In genomic region chr4:140963941-140964597, GRCm38 (mm10) we compare ENCODE assay signal across 10 mouse cellular contexts. TPM values are rescaled to one million over a fixed set of nuclear protein-coding genes. Genes with fewer than 3 reads are reported as not detected.
DNase-seq lines count a peak whose midpoint lies in the region; ATAC-seq and TF ChIP-seq lines count a peak whose summit lies in the region.
"Had no signal": no experiment of that assay in that cellular context is flagged by ENCODE, and none has a peak within 500 bp of the region (broad histone marks: within the 10 kb centered on the region; RNA-seq: fewer than 3 reads in every experiment).

No protein-coding gene starts in this region.

- TF ChIP-seq POLR2A in testis, adult 2 months (IDR thresholded peaks at IDR 0.05; ENCODE audit: control insufficient read depth, low read depth, low read length), result no peak

- no peak for DNase-seq in frontal cortex, postnatal 25 days (ENCODE audit: low spot score in 2 of 2)
- no peak for DNase-seq in layer of hippocampus, adult 2 months (ENCODE audit: low spot score in 2 of 2)
- no peak for DNase-seq in layer of hippocampus, adult 9-10 months (ENCODE audit: low spot score)
- DNase-seq in testis, postnatal 10 days (ENCODE audit: low spot score), result no peak
- no peak for DNase-seq in kidney, adult 18-20 months

- H3K36me3 ChIP-seq in testis, adult 2 months (ENCODE audit: control insufficient read depth, insufficient read depth, low read length), result no peaks in the 10 kb centered on the region
- peaks cover 16% of the 10 kb centered on the region for H3K36me3 ChIP-seq in stomach, embryonic 16.5 days (ENCODE audit: control insufficient read depth, insufficient read depth, low read length)

- 0 out of 2 replicates have a peak overlapping the region, but pooled peaks have one; percentile 46 for H3K9ac ChIP-seq in stomach, embryonic 16.5 days (ENCODE audit: low read length)
- H3K9ac ChIP-seq: embryonic facial prominence, embryonic 13.5 days had no signal

- WGBS in stomach, embryonic 16.5 days, result 70% methylated on average over 9 of the region's 9 CpGs

- peaks cover 10% of the 10 kb centered on the region for H3K4me1 ChIP-seq in testis, adult 2 months (ENCODE audit: control insufficient read depth, insufficient read depth, low read length)
- peaks cover 21% of the 10 kb centered on the region for H3K4me1 ChIP-seq in stomach, embryonic 16.5 days (ENCODE audit: control insufficient read depth, insufficient read depth, low read length)

- H3K4me3 ChIP-seq in layer of hippocampus, adult 2 months, result no peak overlapping the region
- H3K4me3 ChIP-seq in testis, adult 2 months (ENCODE audit: control insufficient read depth, low read depth, low read length), result no peak overlapping the region
- H3K4me3 ChIP-seq in stomach, embryonic 16.5 days (replicated peaks; ENCODE audit: low read length), result no peak overlapping the region
- H3K4me3 ChIP-seq: embryonic facial prominence, embryonic 13.5 days had no signal

- no peak overlapping the region for H3K4me2 ChIP-seq in stomach, embryonic 16.5 days (ENCODE audit: low read depth, low read length)
- H3K4me2 ChIP-seq: embryonic facial prominence, embryonic 13.5 days had no signal

- TF ChIP-seq CTCF in layer of hippocampus, adult 2 months (conservative IDR thresholded peaks at IDR 0.05), result no peak
- TF ChIP-seq CTCF in testis, adult 2 months (IDR thresholded peaks at IDR 0.05; ENCODE audit: control insufficient read depth, insufficient read depth, insufficient replicate concordance, low read depth, low read length), result no peak

- peak; percentile 10; the same call in 1 of the 2 replicates for ATAC-seq in frontal cortex, adult (ENCODE audit: low TSS enrichment)
- no peak for ATAC-seq in stomach, embryonic 16.5 days (ENCODE audit: insufficient read depth, low FRiP score)

- H3K27me3 ChIP-seq in testis, adult 2 months (ENCODE audit: control insufficient read depth, insufficient read depth, low read length), result no peaks in the 10 kb centered on the region
- no peaks in the 10 kb centered on the region for H3K27me3 ChIP-seq in stomach, embryonic 16.5 days (ENCODE audit: control insufficient read depth, insufficient read depth, low read length)
- H3K27me3 ChIP-seq: embryonic facial prominence, embryonic 13.5 days had no signal

- no peaks in the 10 kb centered on the region for H3K9me3 ChIP-seq in stomach, embryonic 16.5 days (replicated peaks; ENCODE audit: control insufficient read depth, low read length)
- H3K9me3 ChIP-seq: embryonic facial prominence, embryonic 13.5 days had no signal

- H3K27ac ChIP-seq in layer of hippocampus, adult 2 months, result peak overlapping the region; percentile 40; the same call in 1 of the 2 replicates
- peak overlapping the region; percentile 40 for H3K27ac ChIP-seq in testis, adult 2 months (ENCODE audit: control insufficient read depth, insufficient read depth, low read depth, low read length)
- H3K27ac ChIP-seq in stomach, embryonic 16.5 days (ENCODE audit: low read length), result peak overlapping the region; percentile 79
- H3K27ac ChIP-seq: embryonic facial prominence, embryonic 13.5 days had no signal

RNA-seq across cellular contexts. Expression of gene Sdhb, which starts 3.1 kb away (rescaled TPM):
- 100 to 1,000 TPM; 170 to 183 TPM for total RNA-seq in layer of hippocampus, adult 2 months (2021)
- polyA plus RNA-seq in testis, adult 2 months (2012; rRNA removed), result 97.1 and 102 TPM in 2 replicates
- polyA plus RNA-seq in stomach, embryonic 16.5 days (2015; fragmentation: Nextera tagmentation; extraction: Ambion mirVana), result 399 and 401 TPM in 2 replicates

RNA-seq across cellular contexts. Expression of gene Atp13a2, which starts 22.6 kb away (rescaled TPM):
- 100 to 1,000 TPM; 155 to 162 TPM for total RNA-seq in layer of hippocampus, adult 2 months (2021)
- polyA plus RNA-seq in testis, adult 2 months (2012; rRNA removed), result 40.8 and 41.6 TPM in 2 replicates
- polyA plus RNA-seq in stomach, embryonic 16.5 days (2015; fragmentation: Nextera tagmentation; extraction: Ambion mirVana), result 37.9 and 41.7 TPM in 2 replicates

RNA-seq across cellular contexts. Expression of gene Mfap2, which starts 46.1 kb away (rescaled TPM):
- total RNA-seq in layer of hippocampus, adult 2 months (2021), result 1 to 10 TPM; 4.5 to 6.9 TPM
- 2.3 and 4.7 TPM in 2 replicates for polyA plus RNA-seq in testis, adult 2 months (2012; rRNA removed)
- 423 and 500 TPM in 2 replicates for polyA plus RNA-seq in stomach, embryonic 16.5 days (2015; fragmentation: Nextera tagmentation; extraction: Ambion mirVana)
- total RNA-seq: megakaryocyte-erythroid progenitor cell, adult 5-6 weeks had no signal

RNA-seq across cellular contexts. Expression of gene Padi2, which starts 57.9 kb away (rescaled TPM):
- 10 to 100 TPM; 20.2 to 26.5 TPM for total RNA-seq in layer of hippocampus, adult 2 months (2021)
- 1.8 and 1.9 TPM in 2 replicates for polyA plus RNA-seq in testis, adult 2 months (2012; rRNA removed)
- 3.2 and 4.0 TPM in 2 replicates for polyA plus RNA-seq in stomach, embryonic 16.5 days (2015; fragmentation: Nextera tagmentation; extraction: Ambion mirVana)

Comparison
In these comparisons a context has a peak if more than half of its experiments do, and no peak if none do; other contexts are left out.
1. RNA of gene Mfap2, which starts 46.1 kb away (polyA plus RNA-seq): 423 to 500 TPM in stomach, embryonic 16.5 days; 2.3 to 4.7 TPM in testis, adult 2 months; every median in the first group is over 10 times any median in the second.
2. Peak in every context shown above with its lines, with median percentiles within 50 percentile points of each other: H3K27ac ChIP-seq.